In genomic region chr6:94911374-94911773, GRCm38 (mm10) we compare ENCODE assay signal across 13 mouse cellular contexts.
DNase-seq lines count a peak whose midpoint lies in the region; ATAC-seq and TF ChIP-seq lines count a peak whose summit lies in the region.
"Had no signal": no experiment of that assay in that cellular context is flagged by ENCODE, and none has a peak within 500 bp of the region (broad histone marks: within the 10 kb centered on the region; RNA-seq: fewer than 3 reads in every experiment).

No protein-coding gene starts in this region.

- H3K27ac ChIP-seq in forebrain, embryonic 11.5 days (ENCODE audit: low read depth, low read length) = no peak overlapping the region
- H3K27ac ChIP-seq in forebrain, postnatal 0 days (ENCODE audit: low read depth, low read length) = no peak overlapping the region
- peak overlapping the region; percentile 42 for H3K27ac ChIP-seq in lung, embryonic 16.5 days (ENCODE audit: low read length)
- no peak overlapping the region for H3K27ac ChIP-seq in lung, postnatal 0 days (ENCODE audit: low read length)
- peak overlapping the region; percentile 73; the same call in 1 of the 2 replicates for H3K27ac ChIP-seq in limb, embryonic 13.5 days
- H3K27ac ChIP-seq: macrophage; neural tube, embryonic 12.5 days; stomach, embryonic 15.5 days had no signal

- no peak overlapping the region for H3K9ac ChIP-seq in forebrain, embryonic 11.5 days (ENCODE audit: low read length)
- no peak overlapping the region for H3K9ac ChIP-seq in forebrain, postnatal 0 days
- H3K9ac ChIP-seq in lung, embryonic 16.5 days (ENCODE audit: low read length) = no peak overlapping the region
- no peak overlapping the region for H3K9ac ChIP-seq in lung, postnatal 0 days (replicated peaks; ENCODE audit: low read depth)
- H3K9ac ChIP-seq in limb, embryonic 13.5 days = no peak overlapping the region
- H3K9ac ChIP-seq: neural tube, embryonic 12.5 days; stomach, embryonic 15.5 days had no signal

- no peak for TF ChIP-seq EP300 in lung, postnatal 0 days (IDR thresholded peaks at IDR 0.05)

- H3K4me1 ChIP-seq in forebrain, embryonic 11.5 days (replicated peaks; ENCODE audit: control insufficient read depth, insufficient read depth, low read length) = no peaks in the 10 kb centered on the region
- H3K4me1 ChIP-seq in forebrain, postnatal 0 days (ENCODE audit: insufficient read depth) = no peaks in the 10 kb centered on the region
- peaks cover 2% of the 10 kb centered on the region for H3K4me1 ChIP-seq in lung, embryonic 16.5 days (replicated peaks; ENCODE audit: control insufficient read depth, insufficient read depth, low read length)
- H3K4me1 ChIP-seq in lung, postnatal 0 days (ENCODE audit: insufficient read depth, low read depth, low read length) = 0 out of 2 replicates have a peak, but pooled peaks cover 3% of the 10 kb centered on the region
- H3K4me1 ChIP-seq in limb, embryonic 13.5 days = peaks cover 35% of the 10 kb centered on the region
- H3K4me1 ChIP-seq: neural tube, embryonic 12.5 days had no signal

- H3K9me3 ChIP-seq in forebrain, embryonic 11.5 days (ENCODE audit: control insufficient read depth, low read length) = no peaks in the 10 kb centered on the region
- no peaks in the 10 kb centered on the region for H3K9me3 ChIP-seq in forebrain, postnatal 0 days (ENCODE audit: low read length)
- H3K9me3 ChIP-seq in lung, embryonic 16.5 days (ENCODE audit: control insufficient read depth, low read length) = no peaks in the 10 kb centered on the region
- no peaks in the 10 kb centered on the region for H3K9me3 ChIP-seq in lung, postnatal 0 days (ENCODE audit: low read length)
- H3K9me3 ChIP-seq in limb, embryonic 13.5 days = no peaks in the 10 kb centered on the region
- H3K9me3 ChIP-seq: G1E; neural tube, embryonic 12.5 days; stomach, embryonic 15.5 days had no signal

- peak; percentile 53 for DNase-seq in forebrain, embryonic 11.5 days (ENCODE audit: low spot score)
- no peak for DNase-seq in forebrain, postnatal 0 days
- DNase-seq in lung, postnatal 0 days (ENCODE audit: low spot score) = no peak
- peak; percentile 31 for DNase-seq in embryo, embryonic 11.5 days (ENCODE audit: low read depth, low spot score)
- DNase-seq in frontal cortex, postnatal 14 days (ENCODE audit: low spot score in 2 of 2) = no peak

- 62% methylated on average over 9 of the region's 9 CpGs for WGBS in forebrain, embryonic 11.5 days
- WGBS in forebrain, postnatal 0 days = 46% methylated on average over 9 of the region's 9 CpGs
- WGBS in lung, embryonic 16.5 days = 45% methylated on average over 9 of the region's 9 CpGs
- 51% methylated on average over 9 of the region's 9 CpGs for WGBS in lung, postnatal 0 days
- 15% methylated on average over 9 of the region's 9 CpGs for WGBS in limb, embryonic 13.5 days

- H3K4me3 ChIP-seq in forebrain, embryonic 11.5 days (ENCODE audit: low read depth, low read length) = no peak overlapping the region
- H3K4me3 ChIP-seq in forebrain, postnatal 0 days (ENCODE audit: low read depth, low read length) = no peak overlapping the region
- no peak overlapping the region for H3K4me3 ChIP-seq in lung, embryonic 16.5 days (ENCODE audit: low read length)
- no peak overlapping the region for H3K4me3 ChIP-seq in lung, postnatal 0 days (ENCODE audit: low read depth, low read length)
- H3K4me3 ChIP-seq in limb, embryonic 13.5 days = no peak overlapping the region
- H3K4me3 ChIP-seq: neural tube, embryonic 12.5 days; stomach, embryonic 15.5 days had no signal

- TF ChIP-seq CTCF in forebrain, postnatal 0 days (IDR thresholded peaks at IDR 0.05; ENCODE audit: low read depth) = no peak
- no peak for TF ChIP-seq CTCF in lung, postnatal 0 days (IDR thresholded peaks at IDR 0.05)

- no peaks in the 10 kb centered on the region for H3K36me3 ChIP-seq in forebrain, embryonic 11.5 days (ENCODE audit: control insufficient read depth, insufficient read depth, low read length)
- no peaks in the 10 kb centered on the region for H3K36me3 ChIP-seq in forebrain, postnatal 0 days (ENCODE audit: insufficient read depth)
- H3K36me3 ChIP-seq in lung, embryonic 16.5 days (ENCODE audit: control insufficient read depth, insufficient read depth, low read length) = no peaks in the 10 kb centered on the region
- no peaks in the 10 kb centered on the region for H3K36me3 ChIP-seq in lung, postnatal 0 days (ENCODE audit: insufficient read depth, low read length)
- no peaks in the 10 kb centered on the region for H3K36me3 ChIP-seq in limb, embryonic 13.5 days
- H3K36me3 ChIP-seq: G1E; neural tube, embryonic 12.5 days; stomach, embryonic 15.5 days had no signal

- H3K4me2 ChIP-seq in forebrain, embryonic 11.5 days (ENCODE audit: low read depth, low read length, severe bottlenecking) = no peak overlapping the region
- no peak overlapping the region for H3K4me2 ChIP-seq in forebrain, postnatal 0 days (ENCODE audit: low read depth)
- H3K4me2 ChIP-seq in lung, embryonic 16.5 days (ENCODE audit: low read depth, low read length) = no peak overlapping the region
- no peak overlapping the region for H3K4me2 ChIP-seq in lung, postnatal 0 days (replicated peaks; ENCODE audit: low read depth, low read length)
- H3K4me2 ChIP-seq in limb, embryonic 13.5 days (replicated peaks) = peak overlapping the region; percentile 32; the same call in 1 of the 2 replicates
- H3K4me2 ChIP-seq: neural tube, embryonic 12.5 days; stomach, embryonic 15.5 days had no signal

- no peaks in the 10 kb centered on the region for H3K27me3 ChIP-seq in forebrain, embryonic 11.5 days (ENCODE audit: control insufficient read depth, insufficient read depth, low read length)
- no peaks in the 10 kb centered on the region for H3K27me3 ChIP-seq in forebrain, postnatal 0 days (ENCODE audit: insufficient read depth, low read length)
- no peaks in the 10 kb centered on the region; the same call in 1 of the 2 replicates for H3K27me3 ChIP-seq in lung, embryonic 16.5 days (ENCODE audit: control insufficient read depth, insufficient read depth, low read depth, low read length)
- no peaks in the 10 kb centered on the region for H3K27me3 ChIP-seq in lung, postnatal 0 days (replicated peaks; ENCODE audit: insufficient read depth, low read length)
- no peaks in the 10 kb centered on the region for H3K27me3 ChIP-seq in limb, embryonic 13.5 days
- H3K27me3 ChIP-seq: neural tube, embryonic 12.5 days; stomach, embryonic 15.5 days had no signal

- ATAC-seq in forebrain, embryonic 11.5 days (replicated peaks; ENCODE audit: low FRiP score) = no peak
- ATAC-seq in forebrain, postnatal 0 days = no peak
- ATAC-seq in lung, embryonic 16.5 days (ENCODE audit: low read depth) = peak; percentile 40; the same call in 1 of the 2 replicates
- no peak for ATAC-seq in lung, postnatal 0 days
- ATAC-seq in limb, embryonic 13.5 days (ENCODE audit: low FRiP score, low read depth) = peak; percentile 78
- no peak for ATAC-seq in megakaryocyte-erythroid progenitor cell, adult 5-6 weeks (replicated peaks; ENCODE audit: low FRiP score, low TSS enrichment, poor library complexity, severe bottlenecking)
- ATAC-seq: intestine, embryonic 16.5 days had no signal

Comparison
In these comparisons a context has a peak if more than half of its experiments do, and no peak if none do; other contexts are left out.
1. ATAC-seq: peak in lung, embryonic 16.5 days (single experiment) and limb, embryonic 13.5 days (single experiment); none in forebrain, embryonic 11.5 days (single experiment), forebrain, postnatal 0 days (single experiment), lung, postnatal 0 days (single experiment) and megakaryocyte-erythroid progenitor cell, adult 5-6 weeks (single experiment).
2. DNase-seq: peak in forebrain, embryonic 11.5 days (single experiment) and embryo, embryonic 11.5 days (single experiment); none in forebrain, postnatal 0 days (single experiment), lung, postnatal 0 days (single experiment) and frontal cortex, postnatal 14 days (0 of 2).
3. H3K27ac ChIP-seq: peak in lung, embryonic 16.5 days (single experiment) and limb, embryonic 13.5 days (single experiment); none in forebrain, embryonic 11.5 days (single experiment), forebrain, postnatal 0 days (single experiment) and lung, postnatal 0 days (single experiment).